Mouse (Mus musculus): ENCODE data around the gene Arfgap1. TPM values are rescaled to one million over a fixed set of nuclear protein-coding genes. Genes with fewer than 3 reads are reported as not detected.

Gene Arfgap1
- polyA plus RNA-seq, 1 experiment = 104 TPM

DNA sequence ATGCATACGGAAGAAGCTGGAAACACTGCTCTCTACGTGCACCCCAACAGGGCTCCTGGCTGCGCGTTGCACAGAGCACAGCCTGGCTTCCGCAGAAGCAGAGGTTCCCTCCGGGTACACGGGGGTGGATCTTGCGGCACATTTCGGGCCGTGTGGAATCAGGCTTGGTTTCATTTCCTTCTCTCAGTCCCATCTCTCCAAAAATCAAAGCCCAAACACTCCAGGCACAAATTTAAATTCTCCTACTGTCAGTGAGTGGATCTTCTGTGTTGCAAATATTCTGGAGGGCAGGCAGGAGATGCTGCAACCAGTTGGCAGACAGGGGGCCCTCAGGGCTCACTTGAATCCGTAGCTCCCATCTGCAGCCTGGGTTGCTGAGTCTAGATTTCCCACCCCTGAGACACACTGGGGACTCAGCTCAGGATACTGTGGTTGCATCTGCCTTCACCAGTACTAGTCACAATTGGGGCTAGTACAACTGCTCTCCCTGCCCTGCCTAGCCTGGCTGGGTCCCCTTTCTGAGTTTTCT is 64.4 kb downstream of the Arfgap1 start:
- no peak for DNase-seq (ENCODE audit: low read depth)
- no peak for TF ChIP-seq POLR2A (IDR thresholded peaks at IDR 0.05; ENCODE audit: borderline replicate concordance, extremely low read depth, insufficient read depth, insufficient read length, poor library complexity, severe bottlenecking)
- no peak for TF ChIP-seq CTCF (IDR thresholded peaks at IDR 0.05; ENCODE audit: borderline replicate concordance, extremely low read depth, insufficient read depth, insufficient read length)

Other genes starting within 250 kb of the Arfgap1 start
- 0.83 and 0.85 TPM in 2 replicates for gene Slc17a9, start 242.0 kb upstream of the Arfgap1 start, polyA plus RNA-seq (2012; rRNA removed)
- gene Bhlhe23, start 190.3 kb upstream of the Arfgap1 start, polyA plus RNA-seq (2012; rRNA removed) = 8.5 and 10.6 TPM in 2 replicates
- gene Ythdf1, start 46.3 kb upstream of the Arfgap1 start, polyA plus RNA-seq (2012; rRNA removed) = 67.0 and 68.5 TPM in 2 replicates
- 0.14 and 0.26 TPM in 2 replicates for gene Birc7, start 38.2 kb upstream of the Arfgap1 start, polyA plus RNA-seq (2012; rRNA removed)
- gene Nkain4, start 12.5 kb upstream of the Arfgap1 start, polyA plus RNA-seq (2012; rRNA removed) = 63.1 and 66.1 TPM in 2 replicates
- 0.98 and 1.2 TPM in 2 replicates for gene Col20a1, start 19.3 kb downstream of the Arfgap1 start, polyA plus RNA-seq (2012; rRNA removed)
- gene Chrna4, start 76.3 kb downstream of the Arfgap1 start, polyA plus RNA-seq (2012; rRNA removed) = 14.8 and 42.9 TPM in 2 replicates
- 64.8 and 105 TPM in 2 replicates for gene Kcnq2, start 168.1 kb downstream of the Arfgap1 start, polyA plus RNA-seq (2012; rRNA removed)
- 85.1 and 133 TPM in 2 replicates for gene Eef1a2, start 189.8 kb downstream of the Arfgap1 start, polyA plus RNA-seq (2012; rRNA removed)
- gene Ppdpf, start 220.0 kb downstream of the Arfgap1 start, polyA plus RNA-seq (2012; rRNA removed) = 252 and 381 TPM in 2 replicates
- gene Ptk6, start 235.6 kb downstream of the Arfgap1 start, polyA plus RNA-seq (2012; rRNA removed) = 0.04 and 0.05 TPM in 2 replicates
- 0.14 and 0.33 TPM in 2 replicates for gene Srms, start 246.0 kb downstream of the Arfgap1 start, polyA plus RNA-seq (2012; rRNA removed)